Mouse (Mus musculus) liver, adult 2 months (tissue): ENCODE data around the gene Tmem132d.

Experiments used
- CTCF ChIP-seq: fragments of 200-500 bp; IDR thresholded peaks from 2 replicates; pipeline ENCODE4 v1.5.1; 2011; ENCODE audit warnings: low read depth, low read length, control low read depth
- POLR2A ChIP-seq: fragments of 200-500 bp; IDR thresholded peaks from 2 replicates; pipeline ENCODE4 v1.6.1; 2011; ENCODE audit warnings: low read length, control low read depth; ENCODE audit not compliant: insufficient read depth; ENCODE audit errors: extremely low read depth

DNA sequence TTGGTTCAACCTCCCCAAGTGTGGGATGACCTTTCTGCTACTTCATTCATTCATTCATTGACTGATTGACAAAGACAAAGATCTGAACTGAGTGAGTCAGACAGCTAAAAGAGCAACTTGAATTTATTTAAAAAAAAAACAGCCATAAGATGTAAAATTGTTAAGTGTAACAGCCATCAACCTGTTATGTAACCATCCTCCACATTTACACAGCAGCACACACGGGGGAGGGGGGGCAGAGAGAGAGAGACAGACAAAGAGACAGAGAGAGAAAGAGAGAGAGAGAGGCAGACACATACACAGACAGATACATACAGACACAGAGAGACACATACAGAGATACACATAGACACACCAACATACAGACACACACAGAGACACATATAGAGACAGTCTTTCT is 197.3 kb downstream of the Tmem132d start:
- TF ChIP-seq CTCF, result no peak
- no peak for TF ChIP-seq POLR2A
